Mouse (Mus musculus) brain, embryonic 18.5 days (tissue): ENCODE measurements at regions not wholly inside any gene's neighbourhood (a gene's known extent, or its start where the extent isn't known, plus 50 kb on each side); places are given as distances from the start of the nearest gene placed in this dataset.

Experiments
- DNase-seq: peaks from one replicate; pipeline ENCODE4 v3.0.0-alpha.2; 2012; ENCODE audit warnings: low read depth, low spot score

GRCm38 (mm10) chr4:93935692-93936091 is 600.4 kb upstream of the Tusc1 start:
- no peak for DNase-seq

GRCm38 (mm10) chr4:93927117-93927516 is 591.8 kb upstream of the Tusc1 start:
- no peak for DNase-seq

GRCm38 (mm10) chr4:93924402-93924801 is 589.1 kb upstream of the Tusc1 start:
- no peak for DNase-seq

- DNase-seq = no peak
These were observed 551.3 kb upstream of the Tusc1 start for GRCm38 (mm10) chr4:93886631-93887030.

GRCm38 (mm10) chr4:93881318-93881717 is 546.0 kb upstream of the Tusc1 start:
- DNase-seq = no peak

GRCm38 (mm10) chr4:93879351-93879872 is 544.1 kb upstream of the Tusc1 start:
- DNase-seq = no peak

- no peak for DNase-seq
These were observed 538.0 kb upstream of the Tusc1 start for GRCm38 (mm10) chr4:93873271-93873670.

- no peak for DNase-seq
These were observed 518.1 kb upstream of the Tusc1 start for GRCm38 (mm10) chr4:93853451-93853850.

GRCm38 (mm10) chr4:93849178-93849577 is 513.9 kb upstream of the Tusc1 start:
- DNase-seq = no peak

GRCm38 (mm10) chr4:93830701-93831100 is 495.4 kb upstream of the Tusc1 start:
- no peak for DNase-seq

GRCm38 (mm10) chr4:93793104-93793503 is 457.8 kb upstream of the Tusc1 start:
- DNase-seq = no peak

- no peak for DNase-seq
These were observed 454.8 kb upstream of the Tusc1 start for GRCm38 (mm10) chr4:93790157-93790556.

GRCm38 (mm10) chr4:93754497-93754896 is 419.2 kb upstream of the Tusc1 start:
- DNase-seq = no peak

- DNase-seq = no peak
These were observed 411.0 kb upstream of the Tusc1 start for GRCm38 (mm10) chr4:93746326-93746725.

GRCm38 (mm10) chr4:93713711-93714110 is 378.4 kb upstream of the Tusc1 start:
- DNase-seq = no peak

- no peak for DNase-seq
These were observed 341.2 kb upstream of the Tusc1 start for GRCm38 (mm10) chr4:93676403-93677039.

- DNase-seq = peak; percentile 20
These were observed 340.6 kb upstream of the Tusc1 start for GRCm38 (mm10) chr4:93675739-93676402.

GRCm38 (mm10) chr4:93669050-93669449 is 333.7 kb upstream of the Tusc1 start:
- no peak for DNase-seq

GRCm38 (mm10) chr4:93664293-93664692 is 329.0 kb upstream of the Tusc1 start:
- DNase-seq = no peak

GRCm38 (mm10) chr4:93638207-93638606 is 302.9 kb upstream of the Tusc1 start:
- no peak for DNase-seq

GRCm38 (mm10) chr4:93598474-93598873 is 263.2 kb upstream of the Tusc1 start:
- DNase-seq = no peak

- no peak for DNase-seq
These were observed 249.0 kb upstream of the Tusc1 start for GRCm38 (mm10) chr4:93584328-93584727.

- no peak for DNase-seq
These were observed 248.5 kb upstream of the Tusc1 start for GRCm38 (mm10) chr4:93583670-93584303.
